Mouse (Mus musculus): ENCODE measurements at regions not wholly inside any gene's neighbourhood (a gene's known extent, or its start where the extent isn't known, plus 50 kb on each side); places are given as distances from the start of the nearest gene placed in this dataset.

DNA sequence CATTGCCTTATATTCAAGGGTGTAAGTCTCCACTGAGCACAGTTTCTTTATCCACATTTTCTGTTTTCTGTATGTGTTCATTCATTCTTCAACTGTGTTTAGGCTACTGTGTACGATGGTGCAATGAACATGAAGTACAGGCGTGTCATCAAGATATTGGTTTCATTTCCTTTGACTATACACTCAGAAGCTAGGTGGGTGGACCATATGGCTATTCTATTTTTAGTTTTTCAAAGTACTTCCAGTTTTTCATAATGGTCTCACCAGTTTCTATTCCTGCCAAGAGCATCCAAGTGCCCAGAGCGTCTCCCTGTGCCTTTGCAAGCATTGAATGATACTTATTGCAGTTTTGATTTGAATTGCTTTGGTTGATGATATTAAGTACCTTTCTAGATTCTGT is 132.8 kb upstream of the Nxpe4 start:
- H3K4me3 ChIP-seq (ENCODE audit: insufficient read depth in 1 of 2, low read depth in 1 of 2, low read length in 2 of 2, poor library complexity in 1 of 2, severe bottlenecking in 1 of 2) = no peak overlapping the region
- H3K36me3 ChIP-seq (ENCODE audit: control insufficient read depth, insufficient read depth, low read length, poor library complexity, severe bottlenecking) = no peaks in the 10 kb centered on the region
- TF ChIP-seq CHD2 (IDR thresholded peaks at IDR 0.05; ENCODE audit: low read depth, low read length) (no peak), HCFC1 (IDR thresholded peaks at IDR 0.05; ENCODE audit: borderline replicate concordance, insufficient read depth, low read length) (no peak), ZC3H11A (IDR thresholded peaks at IDR 0.05; ENCODE audit: borderline replicate concordance, low read depth, low read length) (no peak), MAFK (IDR thresholded peaks at IDR 0.05; ENCODE audit: insufficient read depth, low read depth, low read length) (no peak), ZNF384 (IDR thresholded peaks at IDR 0.05; ENCODE audit: low read depth, low read length) (no peak)

DNA sequence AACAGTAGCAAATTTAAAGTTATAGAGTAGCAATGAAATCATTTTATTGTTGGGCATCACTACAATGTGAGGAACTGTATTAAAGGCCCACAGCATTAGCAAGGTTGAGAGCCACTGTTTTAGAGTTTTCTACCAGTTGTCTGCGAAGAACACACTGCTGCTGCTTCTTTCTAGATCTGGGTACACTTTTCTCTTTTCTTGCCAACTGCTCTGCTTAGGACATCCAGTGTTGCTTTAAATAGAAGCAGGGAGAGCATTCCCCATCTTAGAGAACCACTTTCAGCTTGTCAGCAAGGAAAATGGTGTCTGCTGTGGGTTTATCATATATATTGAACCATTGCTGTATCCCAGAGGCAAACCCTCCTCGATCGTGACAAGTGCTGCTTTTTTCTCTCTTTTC is 131.0 kb upstream of the Nxpe4 start:
- in situ Hi-C loops (cut with MboI; ENCODE audit: low sequenced_read_pairs in 2 of 2, unreplicated experiment in 2 of 2) = no loop called here
- Histone ChIP-seq H3K27ac (ENCODE audit: insufficient read depth, low read depth, low read length, poor library complexity, severe bottlenecking) (no peak overlapping the region), H3K4me3 (ENCODE audit: insufficient read depth in 1 of 2, low read depth in 1 of 2, low read length in 2 of 2, poor library complexity in 1 of 2, severe bottlenecking in 1 of 2) (no peak overlapping the region), H3K36me3 (ENCODE audit: control insufficient read depth, insufficient read depth, low read length, poor library complexity, severe bottlenecking) (no peaks in the 10 kb centered on the region), H3K9me3 (ENCODE audit: control insufficient read depth, insufficient read depth, low read depth, low read length) (no peaks in the 10 kb centered on the region), H3K9ac (ENCODE audit: insufficient read depth, low read depth, low read length, poor library complexity, severe bottlenecking) (no peak overlapping the region), H3K4me1 (ENCODE audit: control insufficient read depth in 2 of 2, insufficient read depth in 2 of 2, low read length in 2 of 2, poor library complexity in 1 of 2) (no peaks in the 10 kb centered on the region)
- no peak for TF ChIP-seq CHD2 (IDR thresholded peaks at IDR 0.05; ENCODE audit: low read depth, low read length)
- TF ChIP-seq MAFK (IDR thresholded peaks at IDR 0.05; ENCODE audit: insufficient read depth, low read depth, low read length) = no peak
- no peak for TF ChIP-seq HCFC1 (IDR thresholded peaks at IDR 0.05; ENCODE audit: borderline replicate concordance, insufficient read depth, low read length)
- TF ChIP-seq ZC3H11A (IDR thresholded peaks at IDR 0.05; ENCODE audit: borderline replicate concordance, low read depth, low read length) = no peak
- TF ChIP-seq ZNF384 (IDR thresholded peaks at IDR 0.05; ENCODE audit: low read depth, low read length) = no peak
- DNase-seq (ENCODE audit: low read depth, low spot score) = no peak

More for the DNA sequence above, 132.8 kb upstream of the Nxpe4 start:
- Histone ChIP-seq H3K9me3 (ENCODE audit: control insufficient read depth, insufficient read depth, low read depth, low read length) (no peaks in the 10 kb centered on the region), H3K4me1 (ENCODE audit: control insufficient read depth in 2 of 2, insufficient read depth in 2 of 2, low read length in 2 of 2, poor library complexity in 1 of 2) (no peaks in the 10 kb centered on the region), H3K9ac (ENCODE audit: insufficient read depth, low read depth, low read length, poor library complexity, severe bottlenecking) (no peak overlapping the region), H3K27ac (ENCODE audit: insufficient read depth, low read depth, low read length, poor library complexity, severe bottlenecking) (no peak overlapping the region)
- DNase-seq (ENCODE audit: low read depth, low spot score) = no peak
- in situ Hi-C loops (cut with MboI; ENCODE audit: low sequenced_read_pairs in 2 of 2, unreplicated experiment in 2 of 2) = no loop called here

DNA sequence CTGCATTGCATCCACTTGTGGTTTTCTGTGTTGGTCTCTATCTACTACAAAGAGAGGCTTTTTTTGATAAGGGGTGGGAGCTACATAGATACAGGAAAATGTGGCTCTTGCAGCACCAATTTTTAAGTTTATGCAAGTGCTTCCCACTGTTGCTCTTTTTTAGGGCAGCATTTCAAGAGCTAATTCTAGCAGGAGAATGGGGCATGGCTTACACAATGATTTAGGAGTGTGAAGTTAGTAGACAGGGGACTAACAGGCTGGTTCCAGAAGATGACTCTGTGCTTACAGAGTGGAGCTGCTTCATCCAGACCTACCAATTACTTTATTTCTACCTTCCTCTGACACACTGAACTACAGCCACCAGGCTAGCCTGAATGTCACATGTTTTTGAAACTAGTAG is 125.9 kb upstream of the Nxpe4 start:
- DNase-seq (ENCODE audit: low read depth, low spot score) = no peak
- no peak overlapping the region for H3K9ac ChIP-seq (ENCODE audit: insufficient read depth, low read depth, low read length, poor library complexity, severe bottlenecking)
- no peak for TF ChIP-seq HCFC1 (IDR thresholded peaks at IDR 0.05; ENCODE audit: borderline replicate concordance, insufficient read depth, low read length)
- no peak for TF ChIP-seq MAFK (IDR thresholded peaks at IDR 0.05; ENCODE audit: insufficient read depth, low read depth, low read length)
- TF ChIP-seq CHD2 (IDR thresholded peaks at IDR 0.05; ENCODE audit: low read depth, low read length) = no peak
- no peak for TF ChIP-seq ZNF384 (IDR thresholded peaks at IDR 0.05; ENCODE audit: low read depth, low read length)
- no peak for TF ChIP-seq ZC3H11A (IDR thresholded peaks at IDR 0.05; ENCODE audit: borderline replicate concordance, low read depth, low read length)
- in situ Hi-C loops (cut with MboI; ENCODE audit: low sequenced_read_pairs in 2 of 2, unreplicated experiment in 2 of 2) = no loop called here
- H3K27ac ChIP-seq (ENCODE audit: insufficient read depth, low read depth, low read length, poor library complexity, severe bottlenecking) = no peak overlapping the region
- H3K4me3 ChIP-seq (ENCODE audit: insufficient read depth in 1 of 2, low read depth in 1 of 2, low read length in 2 of 2, poor library complexity in 1 of 2, severe bottlenecking in 1 of 2) = no peak overlapping the region
- H3K9me3 ChIP-seq (ENCODE audit: control insufficient read depth, insufficient read depth, low read depth, low read length) = no peaks in the 10 kb centered on the region
- H3K36me3 ChIP-seq (ENCODE audit: control insufficient read depth, insufficient read depth, low read length, poor library complexity, severe bottlenecking) = no peaks in the 10 kb centered on the region
- H3K4me1 ChIP-seq (ENCODE audit: control insufficient read depth in 2 of 2, insufficient read depth in 2 of 2, low read length in 2 of 2, poor library complexity in 1 of 2) = no peaks in the 10 kb centered on the region

DNA sequence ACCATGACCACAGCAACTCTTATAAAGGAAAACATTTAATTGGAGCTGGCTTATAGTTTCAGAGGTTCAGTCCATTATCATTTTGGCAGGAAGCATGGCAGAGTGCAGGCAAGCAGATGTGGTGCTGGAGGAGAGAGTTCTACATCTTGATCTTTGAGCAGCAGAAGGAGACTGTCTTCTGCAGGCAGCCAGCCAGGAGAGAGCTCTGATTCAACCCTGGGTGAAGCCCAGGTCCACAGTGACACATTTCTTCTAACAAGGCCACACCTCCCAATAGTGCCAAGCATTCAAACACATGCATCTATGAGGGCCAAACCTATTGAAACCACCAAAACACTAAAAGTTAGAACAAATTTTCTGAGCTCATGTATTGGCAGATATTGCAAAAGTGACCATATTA is 117.0 kb upstream of the Nxpe4 start:
- no peak overlapping the region for H3K27ac ChIP-seq (ENCODE audit: insufficient read depth, low read depth, low read length, poor library complexity, severe bottlenecking)
- TF ChIP-seq HCFC1 (IDR thresholded peaks at IDR 0.05; ENCODE audit: borderline replicate concordance, insufficient read depth, low read length) = no peak
- no peak for TF ChIP-seq ZNF384 (IDR thresholded peaks at IDR 0.05; ENCODE audit: low read depth, low read length)
- no peak for TF ChIP-seq CHD2 (IDR thresholded peaks at IDR 0.05; ENCODE audit: low read depth, low read length)
- no peak for TF ChIP-seq ZC3H11A (IDR thresholded peaks at IDR 0.05; ENCODE audit: borderline replicate concordance, low read depth, low read length)
- no peak for TF ChIP-seq MAFK (IDR thresholded peaks at IDR 0.05; ENCODE audit: insufficient read depth, low read depth, low read length)

DNA sequence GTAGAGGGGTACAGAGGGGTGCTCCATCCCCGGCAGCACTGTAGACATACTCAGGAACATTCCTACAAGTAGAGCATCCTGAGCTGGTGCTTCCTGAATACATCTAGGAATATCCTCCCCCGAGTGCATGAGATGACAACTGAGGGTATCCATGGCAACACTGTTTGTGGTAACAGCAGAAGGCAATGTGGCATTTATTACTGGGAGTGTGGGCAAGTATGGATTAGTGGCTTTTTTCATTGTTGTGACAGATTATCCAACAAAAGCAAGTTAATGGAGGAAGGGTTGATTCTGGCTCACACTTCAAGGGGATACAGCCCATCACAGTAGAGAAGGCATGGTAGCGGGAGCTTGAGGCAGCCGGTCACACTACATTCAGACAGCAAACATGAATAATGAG is 114.0 kb upstream of the Nxpe4 start:
- Histone ChIP-seq H3K4me3 (ENCODE audit: insufficient read depth in 1 of 2, low read depth in 1 of 2, low read length in 2 of 2, poor library complexity in 1 of 2, severe bottlenecking in 1 of 2) (no peak overlapping the region), H3K36me3 (ENCODE audit: control insufficient read depth, insufficient read depth, low read length, poor library complexity, severe bottlenecking) (no peaks in the 10 kb centered on the region), H3K27ac (ENCODE audit: insufficient read depth, low read depth, low read length, poor library complexity, severe bottlenecking) (no peak overlapping the region), H3K9ac (ENCODE audit: insufficient read depth, low read depth, low read length, poor library complexity, severe bottlenecking) (no peak overlapping the region), H3K9me3 (ENCODE audit: control insufficient read depth, insufficient read depth, low read depth, low read length) (no peaks in the 10 kb centered on the region), H3K4me1 (ENCODE audit: control insufficient read depth in 2 of 2, insufficient read depth in 2 of 2, low read length in 2 of 2, poor library complexity in 1 of 2) (no peaks in the 10 kb centered on the region)
- in situ Hi-C loops (cut with MboI; ENCODE audit: low sequenced_read_pairs in 2 of 2, unreplicated experiment in 2 of 2) = no loop called here
- DNase-seq (ENCODE audit: low read depth, low spot score) = no peak
- TF ChIP-seq ZNF384 (IDR thresholded peaks at IDR 0.05; ENCODE audit: low read depth, low read length) (no peak), CHD2 (IDR thresholded peaks at IDR 0.05; ENCODE audit: low read depth, low read length) (no peak)

More for the DNA sequence above, 117.0 kb upstream of the Nxpe4 start:
- Histone ChIP-seq H3K4me3 (ENCODE audit: insufficient read depth in 1 of 2, low read depth in 1 of 2, low read length in 2 of 2, poor library complexity in 1 of 2, severe bottlenecking in 1 of 2) (no peak overlapping the region), H3K4me1 (ENCODE audit: control insufficient read depth in 2 of 2, insufficient read depth in 2 of 2, low read length in 2 of 2, poor library complexity in 1 of 2) (no peaks in the 10 kb centered on the region), H3K9me3 (ENCODE audit: control insufficient read depth, insufficient read depth, low read depth, low read length) (no peaks in the 10 kb centered on the region), H3K9ac (ENCODE audit: insufficient read depth, low read depth, low read length, poor library complexity, severe bottlenecking) (no peak overlapping the region), H3K36me3 (ENCODE audit: control insufficient read depth, insufficient read depth, low read length, poor library complexity, severe bottlenecking) (no peaks in the 10 kb centered on the region)
- in situ Hi-C loops (cut with MboI; ENCODE audit: low sequenced_read_pairs in 2 of 2, unreplicated experiment in 2 of 2) = no loop called here
- no peak for DNase-seq (ENCODE audit: low read depth, low spot score)
